Mouse (Mus musculus) retina, adult 2 months (tissue): Measurements from ENCODE around the gene Gm10406.
"Not testable (repeated sequence)": the region's sequence is repeated elsewhere in the genome, so short reads cannot be mapped to it uniquely, and the experiment has no call there.

Experiments
- DNase-seq: peaks from one replicate; pipeline ENCODE4 v3.0.0-alpha.2; 2012; ENCODE audit warnings: low read depth, low spot score

Gene Gm10406

DNA sequence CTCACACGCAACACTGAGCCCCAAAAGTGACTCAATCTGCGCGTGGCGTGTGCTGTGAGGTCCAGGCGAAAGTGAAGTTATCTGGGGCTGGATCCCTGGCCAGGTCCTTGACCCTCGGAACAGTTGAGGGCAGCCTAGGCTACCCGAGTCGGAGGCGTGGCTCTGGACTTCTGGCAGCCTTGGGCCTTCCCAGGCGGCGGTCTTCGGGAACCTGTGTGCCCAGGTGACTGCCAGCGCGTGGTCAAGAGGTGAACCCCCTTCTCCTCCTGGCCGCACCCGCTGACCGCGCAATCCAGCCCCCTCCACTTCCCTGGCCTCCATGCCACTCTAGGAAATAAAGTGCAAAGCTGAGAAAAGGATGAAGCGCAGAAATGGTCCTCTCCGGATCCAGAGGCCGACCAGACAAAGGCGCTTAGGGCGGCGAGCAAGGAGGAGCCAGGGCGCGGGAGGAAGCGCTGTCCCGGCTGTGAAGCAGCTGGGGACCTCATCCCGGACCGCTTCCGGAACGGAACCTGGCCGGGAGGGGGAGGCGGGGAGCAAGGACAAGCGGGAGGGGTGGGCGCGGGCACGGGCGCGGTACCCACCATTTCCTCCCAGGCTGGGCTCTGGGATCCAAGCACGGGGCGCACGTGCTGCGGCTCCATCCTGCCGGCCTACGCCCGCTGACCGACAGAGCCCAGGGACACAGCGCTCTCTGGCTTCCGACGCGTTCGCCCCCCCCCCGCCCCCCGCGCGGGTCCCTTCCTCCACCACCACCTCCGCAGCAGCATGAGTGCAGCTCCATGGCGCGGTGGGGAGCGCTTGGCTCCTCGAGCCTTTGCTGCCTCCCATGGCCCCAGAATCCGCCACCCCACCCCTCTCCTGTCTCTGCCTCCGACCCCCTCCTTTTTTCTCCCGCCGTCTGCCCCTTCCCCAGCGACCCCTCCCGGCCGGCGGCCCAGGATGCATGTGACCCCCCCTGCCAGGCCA lies at the start of gene Gm10406:
TSS of gene Gm10406 (minus strand) at position 669 of the 969 bp plus-strand sequence.
- not testable (repeated sequence) for DNase-seq

DNA sequence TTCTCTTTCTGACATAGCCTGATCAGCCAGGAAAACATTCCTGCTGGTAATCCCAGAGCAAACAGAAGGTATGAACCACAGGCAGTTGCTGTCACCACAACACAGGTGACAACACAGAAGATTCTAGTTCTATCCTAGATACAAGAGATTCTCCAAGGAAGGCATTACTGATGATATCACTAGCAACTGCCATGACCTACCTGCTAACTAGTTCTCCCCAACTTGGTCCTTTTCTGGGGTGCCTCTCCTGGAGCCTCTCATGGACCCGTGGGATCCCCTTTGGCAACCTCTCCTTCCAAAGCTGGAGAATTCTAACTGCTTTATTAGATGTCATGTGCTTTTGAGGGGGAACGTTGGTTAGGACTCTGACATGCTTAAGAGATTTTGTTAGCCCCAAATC lies 17.6 kb upstream of the Gm10406 start, which contains the start of gene Gm3685:
TSS of gene Gm3685 (minus strand) at position 101 of the 400 bp plus-strand sequence.
- not testable (repeated sequence) for DNase-seq

GRCm38 (mm10) chr14:7026274-7026673 lies 975 bp downstream of the Gm10406 start:
- not testable (repeated sequence) for DNase-seq

- DNase-seq = not testable (repeated sequence)
Measured at GRCm38 (mm10) chr14:6973718-6974117, 53.5 kb downstream of the Gm10406 start, which contains the start of gene Gm6356. Gene Gm6356, minus strand, starts transcription at chr14:6973818.
